Mouse (Mus musculus) ES-Bruce4 (cell line): ENCODE data around the gene Gsk3b.

Experiments used
- CTCF ChIP-seq: IDR thresholded peaks from one replicate; pipeline ENCODE4 v1.8.1; 2011; ENCODE audit warnings: low read depth, low read length
- POLR2A ChIP-seq: IDR thresholded peaks from one replicate; pipeline ENCODE4 v1.8.1; 2011; ENCODE audit warnings: low read length; ENCODE audit not compliant: insufficient read depth

GRCm38 (mm10) chr16:38087645-38088125 is 1.1 kb upstream of the Gsk3b start:
- TF ChIP-seq POLR2A (no peak), CTCF (no peak)
